Mouse (Mus musculus) lung, embryonic 16.5 days (tissue): ENCODE measurements around the gene Gm10203. TPM values are rescaled to one million over a fixed set of nuclear protein-coding genes. Genes with fewer than 3 reads are reported as not detected.
"Not testable (repeated sequence)": the region's sequence is repeated elsewhere in the genome, so short reads cannot be mapped to it uniquely, and the experiment has no call there.

Source experiments
- ATAC-seq: fragments of 200-750 bp; cut with Nextera tagmentation; 2 replicates; pipeline ENCODE4 v1.8.0; 2017; ENCODE audit warnings: low read depth, mild to moderate bottlenecking, moderate library complexity
- H3K27ac ChIP-seq: fragments of 300-500 bp; sonication (generic); 2 replicates; pipeline ENCODE4 v1.5.1; 2014; ENCODE audit warnings: mild to moderate bottlenecking, control low read depth, low read length
- H3K27me3 ChIP-seq: fragments of 300-500 bp; sonication (generic); 2 replicates; pipeline ENCODE4 v1.6.1; 2014; ENCODE audit warnings: low read depth, low read length, mixed read lengths; ENCODE audit not compliant: control insufficient read depth, insufficient read depth
- H3K36me3 ChIP-seq: fragments of 300-500 bp; sonication (generic); 2 replicates; pipeline ENCODE4 v1.6.1; 2014; ENCODE audit warnings: low read length; ENCODE audit not compliant: control insufficient read depth, insufficient read depth
- H3K4me1 ChIP-seq: fragments of 300-500 bp; sonication (generic); replicated peaks from 2 replicates; pipeline ENCODE4 v1.6.1; 2014; ENCODE audit warnings: low read length, mixed read lengths; ENCODE audit not compliant: control insufficient read depth, insufficient read depth
- H3K4me2 ChIP-seq: fragments of 300-500 bp; sonication (generic); 2 replicates; pipeline ENCODE4 v1.6.1; 2014; ENCODE audit warnings: low read depth, low read length, control low read depth
- H3K4me3 ChIP-seq: fragments of 300-500 bp; sonication (generic); 2 replicates; pipeline ENCODE4 v1.5.1; 2014; ENCODE audit warnings: mild to moderate bottlenecking, low read length, control low read depth
- H3K9ac ChIP-seq: fragments of 300-500 bp; sonication (generic); 2 replicates; pipeline ENCODE4 v1.6.1; 2014; ENCODE audit warnings: low read length, control low read depth
- H3K9me3 ChIP-seq: fragments of 300-500 bp; sonication (generic); 2 replicates; pipeline ENCODE4 v1.6.1; 2016; ENCODE audit warnings: low read length; ENCODE audit not compliant: control insufficient read depth
- WGBS: fragments of 180-500 bp; shearing (Covaris S2); extraction: QIAGEN DNeasy Blood & Tissue Kit; methylation state at CpG from one replicate; pipeline ENCODE4 v1.1.7; 2014; 5-methylcytosine and 5-hydroxymethylcytosine counted together
- polyA plus RNA-seq: library from polyadenylated mRNA; unstranded; fragments of >200 nt; fragmentation: Nextera tagmentation; extraction: Ambion mirVana; gene quantifications from 2 replicates; pipeline ENCODE4 v1.2.1, GENCODE M21; 2015

Gm10203 gene
- polyA plus RNA-seq, 1 experiment from 2014 or later = not detected

GRCm38 (mm10) chr6:149141393-149142173 is 11.6 kb downstream of the Gm10203 start:
- Histone ChIP-seq H3K27ac (peak overlapping the region; percentile 77), H3K36me3 (peaks cover 10% of the 10 kb centered on the region; the same call in 1 of the 2 replicates), H3K4me1 (peaks cover 5% of the 10 kb centered on the region; the same call in 1 of the 2 replicates), H3K4me3 (peak overlapping the region; percentile 67), H3K4me2 (peak overlapping the region; percentile 66), H3K9ac (peak overlapping the region; percentile 79), H3K9me3 (no peaks in the 10 kb centered on the region), H3K27me3 (no peaks in the 10 kb centered on the region)
- 2% methylated on average over 36 of the region's 36 CpGs for WGBS
- peak; percentile 98 for ATAC-seq

GRCm38 (mm10) chr6:149145143-149145542 is 15.2 kb downstream of the Gm10203 start:
- Histone ChIP-seq H3K4me2 (no peak overlapping the region), H3K27ac (no peak overlapping the region), H3K36me3 (peaks cover 10% of the 10 kb centered on the region; the same call in 1 of the 2 replicates), H3K4me3 (no peak overlapping the region), H3K27me3 (no peaks in the 10 kb centered on the region), H3K9ac (no peak overlapping the region), H3K4me1 (peaks cover 5% of the 10 kb centered on the region; the same call in 1 of the 2 replicates), H3K9me3 (no peaks in the 10 kb centered on the region)
- ATAC-seq = no peak
- WGBS = 90% methylated on average over 1 of the region's 1 CpGs

- WGBS = 61% methylated on average over 7 of the region's 7 CpGs
- H3K4me1 ChIP-seq = no peaks in the 10 kb centered on the region
- H3K36me3 ChIP-seq = peaks cover 15% of the 10 kb centered on the region; the same call in 1 of the 2 replicates
- no peak overlapping the region for H3K4me3 ChIP-seq
- no peak for ATAC-seq
- no peaks in the 10 kb centered on the region for H3K9me3 ChIP-seq
- H3K9ac ChIP-seq = no peak overlapping the region
- H3K27me3 ChIP-seq = no peaks in the 10 kb centered on the region
- H3K27ac ChIP-seq = no peak overlapping the region
- H3K4me2 ChIP-seq = no peak overlapping the region
These were observed 18.7 kb downstream of the Gm10203 start for GRCm38 (mm10) chr6:149148436-149149229.

- 84% methylated on average over 2 of the region's 2 CpGs for WGBS
- ATAC-seq = no peak
- H3K27ac ChIP-seq = no peak overlapping the region
These were observed 22.1 kb downstream of the Gm10203 start for GRCm38 (mm10) chr6:149152119-149152518.

GRCm38 (mm10) chr6:149153473-149154115 is 23.6 kb downstream of the Gm10203 start:
- Histone ChIP-seq H3K36me3 (peaks cover 16% of the 10 kb centered on the region), H3K9ac (no peak overlapping the region), H3K27ac (peak overlapping the region; percentile 15), H3K4me2 (no peak overlapping the region), H3K4me1 (peaks cover 13% of the 10 kb centered on the region), H3K27me3 (no peaks in the 10 kb centered on the region), H3K9me3 (no peaks in the 10 kb centered on the region), H3K4me3 (no peak overlapping the region)
- WGBS = 29% methylated on average over 6 of the region's 6 CpGs
- ATAC-seq = peak; percentile 52; the same call in 1 of the 2 replicates

More at GRCm38 (mm10) chr6:149152119-149152518, 22.1 kb downstream of the Gm10203 start:
- H3K4me2 ChIP-seq = no peak overlapping the region
- no peak overlapping the region for H3K9ac ChIP-seq
- no peaks in the 10 kb centered on the region for H3K27me3 ChIP-seq
- peaks cover 13% of the 10 kb centered on the region for H3K36me3 ChIP-seq
- peaks cover 13% of the 10 kb centered on the region for H3K4me1 ChIP-seq
- no peaks in the 10 kb centered on the region for H3K9me3 ChIP-seq
- H3K4me3 ChIP-seq = no peak overlapping the region

GRCm38 (mm10) chr6:149154116-149155030 is 24.4 kb downstream of the Gm10203 start:
- Histone ChIP-seq H3K27me3 (no peaks in the 10 kb centered on the region), H3K4me1 (peaks cover 13% of the 10 kb centered on the region), H3K9ac (no peak overlapping the region), H3K4me2 (no peak overlapping the region), H3K36me3 (peaks cover 19% of the 10 kb centered on the region), H3K4me3 (no peak overlapping the region), H3K27ac (peak overlapping the region; percentile 32), H3K9me3 (no peaks in the 10 kb centered on the region)
- peak; percentile 43; the same call in 1 of the 2 replicates for ATAC-seq
- 12% methylated on average over 8 of the region's 8 CpGs for WGBS

DNA sequence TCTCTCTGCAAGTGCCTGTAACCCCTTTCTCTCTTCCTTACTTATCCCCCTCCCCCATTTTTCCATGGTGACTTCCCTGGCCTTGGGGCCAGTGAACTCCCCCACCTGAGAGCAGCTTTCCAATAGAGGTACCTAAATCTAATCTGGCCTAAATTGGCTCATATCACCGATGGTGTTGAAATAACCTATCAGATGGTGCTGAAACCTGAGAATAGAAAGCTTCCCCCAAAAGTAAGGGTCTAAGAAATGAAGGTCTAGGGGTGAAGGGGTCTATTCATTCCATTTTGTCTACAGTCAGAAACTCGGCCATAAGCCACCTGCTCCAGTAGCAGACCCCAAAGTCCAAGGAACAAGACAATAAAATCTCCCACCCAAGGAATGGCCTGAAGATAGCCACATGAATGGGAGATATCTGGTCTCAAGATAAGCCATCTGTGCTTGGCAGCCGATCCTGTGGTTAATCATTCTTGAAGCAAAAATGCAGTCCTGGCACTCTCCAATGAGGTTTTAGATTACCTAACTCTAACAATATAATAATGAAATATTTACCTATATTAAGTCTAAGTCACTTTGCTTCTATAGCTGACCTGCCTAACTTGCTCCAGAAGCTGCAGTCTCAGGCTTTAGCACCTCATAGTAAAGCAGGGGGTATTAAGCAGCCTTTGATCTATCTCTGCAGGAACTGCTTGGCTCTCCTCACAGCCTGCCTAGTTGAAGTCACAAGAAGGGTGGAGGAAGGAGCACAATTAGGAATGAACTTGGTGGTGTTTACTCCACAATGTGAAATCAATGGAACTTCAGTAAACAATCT is 25.3 kb downstream of the Gm10203 start:
- peaks cover 13% of the 10 kb centered on the region for H3K4me1 ChIP-seq
- ATAC-seq = no peak
- H3K36me3 ChIP-seq = peaks cover 19% of the 10 kb centered on the region
- H3K9me3 ChIP-seq = no peaks in the 10 kb centered on the region
- H3K27me3 ChIP-seq = no peaks in the 10 kb centered on the region
- WGBS = 25% methylated on average over 3 of the region's 3 CpGs
- H3K9ac ChIP-seq = no peak overlapping the region
- no peak overlapping the region for H3K4me2 ChIP-seq
- no peak overlapping the region for H3K4me3 ChIP-seq
- H3K27ac ChIP-seq = no peak overlapping the region

DNA sequence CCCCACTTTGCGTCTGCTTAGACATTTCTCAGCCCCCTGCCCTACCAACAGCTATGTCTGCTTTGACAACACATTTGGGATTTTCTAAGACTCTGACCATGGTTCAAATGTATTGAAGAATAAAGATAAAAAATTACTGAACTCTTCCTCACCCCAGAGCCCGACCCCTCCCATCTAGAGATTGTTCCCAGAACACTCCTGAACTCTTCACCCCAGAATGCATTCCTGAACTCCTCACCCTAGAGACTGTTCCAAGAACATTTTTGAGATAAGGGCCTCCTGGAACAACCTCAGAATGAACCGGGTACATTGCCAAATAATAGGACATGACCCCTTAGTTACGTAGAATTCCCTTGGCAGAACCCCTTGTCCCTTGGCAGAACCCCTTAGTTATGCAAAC is 37.1 kb downstream of the Gm10203 start:
- ATAC-seq = peak; percentile 49; the same call in 1 of the 2 replicates
- not testable (repeated sequence) for H3K9ac ChIP-seq, H3K27me3 ChIP-seq, H3K4me1 ChIP-seq, H3K27ac ChIP-seq, H3K4me3 ChIP-seq, H3K4me2 ChIP-seq, H3K9me3 ChIP-seq
- peaks cover 21% of the 10 kb centered on the region for H3K36me3 ChIP-seq
- 36% methylated on average over 3 of the region's 4 CpGs for WGBS
